Mouse (Mus musculus) heart, adult 18-20 months (tissue): ENCODE measurements around the gene Anxa4. TPM values are rescaled to one million over a fixed set of nuclear protein-coding genes. Genes with fewer than 3 reads are reported as not detected.

Source experiments
- DNase-seq, 2 experiments: peaks; one replicate each; pipeline ENCODE4 v3.0.0; 2021 to 2022; ENCODE audit warnings: mixed read lengths in 1 of 2
- total RNA-seq, 2 experiments: library from RNA; stranded (reverse); gene quantifications; 2 replicates each; pipeline ENCODE4 v1.2.3; 2021

The Anxa4 gene
- total RNA-seq, 2 experiments from 2014 or later: 34.8 to 37.3 TPM

DNA sequence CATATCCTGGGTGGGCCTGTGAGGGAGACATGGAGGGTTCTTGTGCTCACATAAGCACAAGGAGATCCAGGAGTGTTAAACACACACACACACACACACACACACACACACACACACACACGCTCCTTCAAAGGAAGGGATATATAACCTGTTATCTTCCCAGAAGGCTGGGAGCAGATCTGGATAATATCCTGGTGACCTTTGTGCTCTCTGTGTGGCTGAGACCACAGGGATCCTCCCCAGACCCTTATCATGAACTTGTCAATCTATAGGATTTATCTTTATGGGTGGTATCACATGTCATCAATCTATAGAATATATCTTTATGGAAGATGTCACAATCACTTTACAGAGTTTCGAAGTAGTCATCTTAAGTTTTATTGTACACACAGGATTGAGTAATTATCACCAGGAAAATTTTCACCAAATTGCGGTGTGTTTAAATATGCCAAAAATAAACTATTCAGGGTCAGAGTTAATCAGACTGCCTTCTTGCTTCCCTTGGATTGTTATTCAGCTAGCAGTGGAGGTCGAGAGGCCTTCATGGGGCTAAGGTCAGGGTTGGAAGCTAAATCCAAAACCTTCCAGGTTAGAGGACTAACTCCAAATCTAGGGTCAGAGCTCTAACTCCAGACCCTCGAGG is 40.4 kb downstream of the Anxa4 start:
- no peak for DNase-seq

- DNase-seq: no peak
These were observed 42.4 kb downstream of the Anxa4 start for GRCm38 (mm10) chr6:86750961-86751360.

DNA sequence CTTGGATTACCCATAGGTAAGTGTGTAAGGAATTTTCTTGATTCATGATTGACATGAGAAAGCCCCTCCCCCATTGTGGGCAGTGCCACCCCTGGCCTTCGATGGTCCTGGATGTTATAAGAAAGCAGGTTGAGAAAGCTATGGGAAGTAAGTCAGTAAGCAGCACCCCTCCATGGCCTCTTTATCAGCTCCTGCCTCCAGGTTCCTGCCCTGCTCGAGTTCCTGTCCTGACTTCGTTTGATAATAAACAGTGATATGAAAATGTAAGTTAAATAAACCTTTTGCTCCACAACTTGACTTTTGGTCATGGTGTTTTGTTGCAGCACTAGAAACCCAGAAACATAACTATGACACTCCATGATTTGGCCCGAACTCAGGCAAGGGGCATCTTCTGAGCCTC is 43.6 kb downstream of the Anxa4 start:
- DNase-seq: no peak

DNA sequence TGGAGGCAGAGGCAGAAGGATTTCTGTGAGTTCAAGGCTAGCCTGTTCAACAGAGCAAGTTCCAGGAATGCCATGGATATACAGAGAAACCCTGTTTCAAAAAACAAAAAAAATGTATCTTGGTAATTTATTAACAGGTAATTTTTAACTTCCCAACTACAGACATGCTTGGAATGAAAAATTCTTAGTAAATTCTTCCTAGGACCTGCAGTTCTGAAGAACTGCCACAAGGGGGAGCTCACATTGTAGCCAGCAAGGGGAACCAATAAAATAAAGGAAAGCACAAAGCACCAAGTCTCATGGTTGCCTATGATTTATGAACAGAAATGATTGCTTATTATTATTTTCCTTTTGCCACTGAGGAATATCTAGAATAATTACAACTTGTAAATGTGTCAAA is 46.2 kb downstream of the Anxa4 start:
- peak; percentile 36 to 63 for DNase-seq

DNA sequence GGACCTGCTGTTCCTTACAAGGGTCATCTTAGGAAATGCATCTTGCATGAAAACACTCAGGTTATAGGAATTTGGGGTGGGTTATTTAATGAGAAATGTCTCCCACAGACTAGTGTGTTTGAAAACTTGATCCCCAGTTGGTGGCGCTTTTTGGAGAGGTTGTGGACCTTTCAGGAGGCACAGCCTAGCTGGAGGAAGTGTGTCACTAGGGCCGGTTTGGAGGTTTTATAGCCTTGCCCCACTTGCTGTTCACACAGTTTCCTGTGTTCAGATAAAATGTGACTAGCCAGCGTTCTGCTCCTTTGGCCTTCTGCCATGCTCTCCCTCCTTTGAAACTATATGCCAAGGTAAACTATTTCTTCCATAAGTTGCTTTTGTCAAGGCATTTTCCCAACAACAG is 52.7 kb downstream of the Anxa4 start:
- DNase-seq: no peak

GRCm38 (mm10) chr6:86736830-86737229 is 56.6 kb downstream of the Anxa4 start:
- no peak for DNase-seq

- DNase-seq: no peak
These were observed 57.1 kb downstream of the Anxa4 start for GRCm38 (mm10) chr6:86736313-86736712.

DNA sequence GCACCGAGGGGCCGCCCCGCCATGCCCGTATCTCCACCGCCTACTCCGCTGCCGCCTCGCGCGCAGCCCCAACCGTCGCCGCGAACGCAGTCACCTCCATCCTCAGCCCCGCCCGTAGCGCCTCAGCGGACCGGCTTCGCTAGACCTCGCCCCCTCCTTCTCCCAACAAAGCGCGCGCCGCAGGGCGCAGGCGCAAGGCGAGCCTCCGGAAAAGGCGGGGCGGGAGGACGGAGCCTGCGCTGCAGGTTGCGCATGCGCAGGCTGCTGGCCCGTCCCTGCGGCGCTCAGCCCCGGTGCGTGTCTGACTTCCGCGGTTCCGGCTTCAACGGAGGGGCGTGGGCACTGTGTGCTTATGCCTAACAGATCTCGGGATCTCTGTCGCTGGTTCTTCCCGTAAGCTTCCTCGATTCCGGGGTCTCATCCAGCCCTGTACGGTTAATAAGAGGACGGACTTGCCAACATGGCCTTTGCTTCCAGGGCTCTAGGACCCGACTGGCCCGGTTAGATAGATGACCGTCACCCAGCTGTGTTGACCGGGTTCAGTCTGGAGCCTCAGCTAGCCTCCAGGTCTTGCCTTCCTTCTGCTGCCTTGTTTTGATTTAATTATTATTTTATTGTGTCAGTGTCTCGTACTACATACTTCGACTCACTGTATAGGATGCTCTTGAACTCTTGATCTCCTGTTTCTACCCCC is 60.1 kb downstream of the Anxa4 start, which contains the start of gene Gmcl1:
TSS of gene Gmcl1 (minus strand) at position 201 of the 694 bp plus-strand sequence.
- peak; percentile 92 to 96 for DNase-seq

- peak in 1 of 2 experiments; percentile 49 for DNase-seq
These were observed 60.9 kb downstream of the Anxa4 start for GRCm38 (mm10) chr6:86732276-86733173.

- no peak for DNase-seq
These were observed 64.7 kb downstream of the Anxa4 start for GRCm38 (mm10) chr6:86728711-86729110.

GRCm38 (mm10) chr6:86721977-86722376 is 71.4 kb downstream of the Anxa4 start:
- no peak for DNase-seq

GRCm38 (mm10) chr6:86708072-86708774 is 85.2 kb downstream of the Anxa4 start:
- no peak for DNase-seq

- no peak for DNase-seq
These were observed 90.8 kb downstream of the Anxa4 start for GRCm38 (mm10) chr6:86702577-86702976.

DNA sequence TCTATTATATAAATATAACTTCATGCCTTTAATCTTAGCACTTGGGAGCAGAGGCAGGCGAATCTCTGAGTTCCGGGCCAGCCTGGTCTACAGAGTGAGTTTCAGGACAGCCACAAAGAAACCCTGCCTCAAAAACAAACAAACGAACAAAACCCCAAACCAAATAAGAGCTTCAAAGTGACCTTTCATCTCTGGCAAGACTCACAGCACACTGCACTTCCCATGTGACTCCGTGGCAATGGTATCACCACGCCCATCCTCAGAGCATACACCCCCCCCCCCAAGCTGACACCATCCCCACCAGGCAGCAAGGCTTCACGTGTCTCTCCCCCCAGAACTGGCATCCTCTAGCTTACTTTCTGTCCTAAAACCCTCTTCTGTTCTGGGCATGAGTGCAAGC is 95.5 kb downstream of the Anxa4 start:
- DNase-seq: no peak

DNA sequence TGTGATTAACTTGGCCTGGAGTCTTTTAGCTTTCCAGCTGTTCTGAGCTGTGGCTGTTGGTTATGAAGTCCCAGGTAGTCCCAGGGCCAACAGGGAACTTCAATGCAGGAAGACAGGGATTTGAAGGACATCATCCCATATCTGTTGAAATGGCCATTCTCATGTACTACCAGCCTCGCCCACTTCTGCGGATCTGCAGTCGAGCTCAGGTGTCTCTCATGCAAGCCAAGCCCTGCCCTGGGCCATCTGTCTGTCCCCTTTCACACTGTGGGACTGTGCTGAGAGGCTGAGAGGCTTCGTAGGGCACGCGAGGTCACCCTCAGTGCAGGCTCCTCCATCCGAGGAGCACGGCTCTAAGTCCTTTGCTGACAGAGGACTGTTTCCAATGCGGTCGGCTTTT is 97.2 kb downstream of the Anxa4 start:
- no peak for DNase-seq

GRCm38 (mm10) chr6:86694465-86694864 is 98.9 kb downstream of the Anxa4 start:
- peak; percentile 18 to 75 for DNase-seq

DNA sequence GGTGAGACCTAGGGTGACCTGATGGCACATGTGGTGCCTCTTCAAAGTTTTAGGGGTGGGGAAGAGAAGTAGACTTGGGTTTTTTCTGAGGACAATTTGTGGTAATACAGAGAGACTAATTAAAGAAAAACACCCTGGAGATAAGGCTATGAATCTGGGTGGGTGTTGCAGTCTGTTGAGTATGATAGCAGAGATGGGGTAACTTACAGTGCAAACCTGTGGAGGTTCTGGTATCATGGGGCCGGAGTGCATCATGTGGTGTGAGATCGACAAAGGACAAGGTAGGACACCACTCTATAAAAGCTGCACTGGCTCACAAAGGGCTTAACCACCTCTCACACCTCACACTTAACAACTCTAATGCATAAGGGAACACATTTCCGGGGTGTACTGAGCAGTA is 103.7 kb downstream of the Anxa4 start:
- no peak for DNase-seq

DNA sequence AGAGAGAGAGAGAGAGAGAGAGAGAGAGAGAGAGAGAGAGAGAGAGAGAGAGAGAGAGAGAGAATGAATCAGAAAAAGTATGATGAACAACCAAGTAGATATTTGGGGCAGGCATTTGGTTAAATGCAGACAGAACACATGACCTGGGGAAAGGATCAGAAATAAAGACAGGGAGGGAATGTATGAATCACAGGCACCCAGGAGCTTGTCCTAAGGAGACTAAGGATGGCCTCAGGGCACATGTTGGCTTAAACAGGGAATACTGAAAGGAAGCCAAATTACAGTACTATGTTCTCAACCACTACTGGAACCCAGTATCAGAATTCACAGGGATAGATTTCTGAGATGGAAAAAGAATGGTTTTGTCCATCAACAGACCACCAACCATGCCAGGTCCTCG is 106.4 kb downstream of the Anxa4 start:
- DNase-seq: no peak
